Mouse (Mus musculus) fat pad, adult 2 months (tissue): ENCODE data around the gene Slc24a1.
"Not testable (repeated sequence)": the region's sequence is repeated elsewhere in the genome, so short reads cannot be mapped to it uniquely, and the experiment has no call there.

Source experiments
- DNase-seq: peaks from one replicate; pipeline ENCODE4 v3.0.0-alpha.2; 2011; ENCODE audit warnings: low read depth, low spot score; ENCODE audit errors: extremely low read depth

The Slc24a1 gene

DNA sequence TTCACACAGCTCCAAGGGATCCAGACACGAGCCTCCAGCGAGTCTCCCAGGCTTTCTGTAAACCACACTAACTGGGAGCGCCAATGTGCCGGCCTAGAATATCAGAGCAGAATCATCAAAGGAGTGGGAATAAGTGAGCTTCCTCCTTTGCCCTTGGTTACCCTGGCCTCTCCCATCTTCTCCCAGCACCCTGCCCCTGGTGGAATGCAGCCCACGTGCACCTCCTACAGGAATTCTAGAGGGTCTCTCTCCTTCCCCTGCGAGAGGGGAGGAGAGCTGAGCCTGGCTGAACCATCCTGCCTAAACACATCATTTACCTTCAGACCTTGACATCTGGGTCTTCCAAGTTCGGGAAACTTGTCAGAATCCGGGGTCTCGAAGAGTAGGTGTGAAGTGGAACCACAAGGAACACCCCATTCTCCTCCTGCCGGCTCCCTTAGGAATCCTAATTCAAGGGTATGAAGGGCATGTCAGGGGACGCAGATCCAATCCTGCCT lies at the start of gene Slc24a1:
Gene Slc24a1, minus strand, starts transcription at position 447 of the 497 bp plus-strand sequence.
- no peak for DNase-seq

DNA sequence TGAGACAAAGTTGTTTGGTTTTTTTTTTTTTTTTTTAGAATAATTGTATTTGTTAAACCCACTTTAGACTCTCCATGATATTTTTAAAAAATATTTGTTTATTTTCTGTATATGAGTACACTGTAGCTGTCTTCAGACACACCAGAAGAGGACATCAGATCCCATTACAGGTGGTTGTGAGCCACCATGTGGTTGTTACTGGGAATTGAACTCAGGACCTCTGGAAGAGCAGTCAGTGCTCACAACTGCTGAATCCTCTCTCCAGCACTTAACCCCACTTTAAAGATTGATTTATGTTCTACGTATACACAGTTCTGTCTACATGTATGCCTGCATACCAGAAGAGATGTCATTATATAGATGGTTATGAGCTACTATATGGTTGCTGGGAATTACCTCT lies 44.1 kb upstream of the Slc24a1 start:
- not testable (repeated sequence) for DNase-seq

DNA sequence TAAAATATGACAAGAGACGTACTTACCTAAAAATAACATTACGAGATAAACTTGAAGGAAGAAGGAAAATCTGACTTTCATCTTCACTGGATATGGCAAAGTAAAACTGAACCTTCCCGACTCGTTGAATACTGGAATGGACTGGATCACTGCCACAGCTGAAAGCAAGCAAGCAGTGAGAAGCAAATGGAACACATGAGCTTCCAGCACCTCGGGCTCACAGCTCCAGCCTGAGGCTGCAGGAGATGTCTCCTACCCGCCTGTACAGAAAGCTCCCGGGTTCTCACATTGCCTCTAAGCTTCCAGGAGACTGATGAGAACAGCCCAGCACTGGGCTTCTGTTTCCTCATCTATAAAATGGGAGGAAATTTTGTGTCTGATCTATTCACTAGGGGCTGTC lies 38.9 kb upstream of the Slc24a1 start:
- DNase-seq, result no peak

DNA sequence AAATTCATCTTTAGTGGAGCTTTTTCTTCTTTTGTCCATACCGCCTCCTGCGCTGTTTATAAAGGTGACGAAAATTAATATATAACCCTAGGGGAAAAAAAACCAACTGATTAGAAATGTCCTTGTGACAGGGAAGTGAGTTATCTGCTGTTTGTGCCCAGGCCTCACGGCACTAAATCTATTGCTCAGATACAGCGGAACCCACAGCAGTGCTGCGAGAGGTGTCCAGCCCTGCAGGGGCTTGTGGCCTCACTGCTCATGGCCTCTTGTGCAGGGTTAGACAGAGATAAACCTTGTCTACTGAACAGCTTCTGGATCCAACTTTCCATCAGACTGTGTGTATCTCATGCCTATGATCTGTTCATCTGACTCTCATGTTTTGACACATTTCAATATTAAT lies 37.0 kb upstream of the Slc24a1 start:
- no peak for DNase-seq

DNA sequence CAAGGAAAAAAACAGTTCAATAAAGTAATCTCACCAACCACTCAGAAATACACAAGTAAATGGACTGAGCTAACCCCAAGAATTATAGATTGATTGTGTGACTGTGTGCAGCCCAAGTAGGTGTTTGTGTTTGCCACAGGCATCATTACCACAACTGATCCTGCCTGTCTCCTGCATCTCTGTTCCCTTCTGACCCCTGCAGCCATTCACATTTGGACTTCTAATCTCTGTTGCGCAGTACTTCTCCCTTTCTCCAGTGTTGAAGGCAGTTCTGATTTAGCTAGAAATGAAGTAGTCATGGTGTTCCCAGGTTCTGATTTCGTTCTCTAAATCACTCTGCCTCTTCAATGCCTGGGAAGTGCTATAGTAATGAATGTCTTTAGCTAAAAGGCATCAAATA lies 36.2 kb upstream of the Slc24a1 start:
- no peak for DNase-seq

DNA sequence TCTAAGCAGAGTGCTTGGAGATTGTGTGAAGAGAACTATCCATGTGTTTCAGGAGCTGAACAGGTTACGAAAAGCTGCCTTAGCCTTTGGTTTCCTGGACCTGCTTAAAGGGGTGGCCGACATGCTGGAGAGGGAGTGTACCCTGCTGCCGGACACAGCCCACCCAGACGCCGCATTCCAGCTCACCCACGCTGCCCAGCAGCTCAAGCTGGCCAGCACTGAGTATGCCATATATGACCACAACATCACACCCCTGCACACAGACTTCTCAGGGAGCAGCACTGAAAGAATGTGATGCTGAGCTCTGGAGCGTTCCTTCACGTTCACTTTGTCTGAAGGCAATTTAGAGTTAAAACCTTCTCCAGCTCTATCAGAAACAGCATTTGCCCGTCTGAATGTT lies 34.4 kb upstream of the Slc24a1 start:
- DNase-seq, result no peak

DNA sequence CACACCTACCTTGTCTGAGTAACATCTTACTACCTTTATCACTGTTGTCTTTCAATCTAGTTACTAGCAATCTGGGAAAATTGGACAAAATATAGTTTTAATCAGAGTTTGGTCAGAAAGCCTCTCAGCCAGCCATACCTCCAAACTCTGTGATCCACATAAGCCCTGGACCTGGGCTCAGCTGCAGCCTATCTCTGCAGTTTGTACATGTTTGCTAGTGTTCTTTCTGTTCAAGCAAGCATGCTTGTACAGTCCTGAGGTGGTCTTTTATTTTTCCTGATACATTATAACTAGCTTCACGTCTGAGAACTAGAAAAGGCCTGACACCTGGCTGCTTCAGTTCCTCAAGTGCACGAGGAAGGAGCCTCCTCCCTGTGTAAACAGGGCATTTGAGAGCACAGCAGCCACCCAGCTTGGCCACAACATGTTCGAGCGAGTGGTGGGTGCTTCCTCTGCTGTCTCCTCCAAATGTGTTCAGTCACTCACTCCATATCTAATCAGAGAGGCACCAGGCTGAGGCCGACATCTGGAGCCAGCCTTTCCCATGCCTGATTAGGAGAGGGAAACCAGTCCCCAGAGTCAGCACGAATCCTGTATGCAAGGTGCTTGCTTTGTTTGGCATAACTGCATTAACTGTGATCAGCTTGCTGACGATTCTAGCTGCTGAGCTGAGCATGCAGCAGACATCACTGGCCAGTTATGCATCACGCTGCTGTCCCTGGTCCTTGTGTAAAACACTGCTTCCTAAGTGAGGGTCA lies 33.8 kb upstream of the Slc24a1 start:
- no peak for DNase-seq

DNA sequence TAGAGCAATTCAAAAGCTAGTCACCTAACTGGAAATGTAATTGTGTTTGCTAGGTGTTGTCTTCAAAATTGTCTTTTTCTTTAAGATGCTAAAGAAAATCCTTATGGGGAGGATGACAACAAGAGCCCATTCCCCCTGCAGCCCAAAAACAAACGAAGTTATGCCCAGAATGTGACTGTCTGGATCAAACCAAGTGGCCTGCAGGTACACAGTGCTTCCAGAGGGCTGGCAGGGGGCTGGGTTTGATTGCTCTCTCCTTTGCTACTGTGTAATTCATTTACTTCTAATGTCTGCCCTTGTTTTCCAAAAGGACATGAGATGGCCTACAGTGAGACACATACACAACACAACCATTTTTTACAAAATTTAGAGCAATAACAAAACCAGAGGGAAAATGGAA lies 30.5 kb upstream of the Slc24a1 start:
- DNase-seq, result no peak

DNA sequence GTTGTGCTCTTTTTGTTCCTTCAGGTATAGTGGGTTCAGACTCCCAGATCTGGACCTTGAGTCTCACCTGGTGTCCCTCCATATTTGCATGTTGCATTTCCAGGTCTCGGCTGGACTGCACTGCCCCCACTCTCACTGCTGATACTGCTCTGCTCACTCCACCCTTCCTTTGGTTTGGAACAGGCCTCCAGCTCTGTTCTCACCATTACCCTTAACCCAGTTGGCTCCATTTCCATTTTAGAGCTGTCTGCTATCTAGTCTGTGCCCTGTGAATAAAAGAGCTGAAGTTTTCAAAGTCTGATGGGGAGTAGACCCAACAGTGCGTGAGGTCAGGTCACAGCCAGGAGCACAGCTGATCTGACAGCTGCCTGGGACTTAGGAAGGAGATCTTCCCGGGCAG lies 29.1 kb upstream of the Slc24a1 start:
- DNase-seq, result no peak

DNA sequence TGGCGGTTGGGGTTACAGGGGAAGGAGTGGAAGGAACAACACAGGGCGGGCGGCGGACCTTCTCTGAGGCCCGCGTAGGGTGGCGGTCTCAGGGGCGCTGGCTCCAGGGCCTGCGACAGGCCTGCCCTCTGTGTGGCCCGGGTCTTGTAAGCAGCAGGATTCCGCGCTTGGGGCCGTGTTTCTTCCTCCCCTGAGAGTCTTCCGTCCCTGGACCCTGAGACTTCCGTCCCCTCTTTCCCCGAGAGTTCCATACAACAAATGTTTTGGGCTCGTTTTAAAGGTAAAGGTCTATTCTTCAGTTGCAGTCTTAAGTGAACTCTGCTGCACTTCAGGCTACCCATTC lies 9.5 kb upstream of the Slc24a1 start:
- DNase-seq, result no peak

DNA sequence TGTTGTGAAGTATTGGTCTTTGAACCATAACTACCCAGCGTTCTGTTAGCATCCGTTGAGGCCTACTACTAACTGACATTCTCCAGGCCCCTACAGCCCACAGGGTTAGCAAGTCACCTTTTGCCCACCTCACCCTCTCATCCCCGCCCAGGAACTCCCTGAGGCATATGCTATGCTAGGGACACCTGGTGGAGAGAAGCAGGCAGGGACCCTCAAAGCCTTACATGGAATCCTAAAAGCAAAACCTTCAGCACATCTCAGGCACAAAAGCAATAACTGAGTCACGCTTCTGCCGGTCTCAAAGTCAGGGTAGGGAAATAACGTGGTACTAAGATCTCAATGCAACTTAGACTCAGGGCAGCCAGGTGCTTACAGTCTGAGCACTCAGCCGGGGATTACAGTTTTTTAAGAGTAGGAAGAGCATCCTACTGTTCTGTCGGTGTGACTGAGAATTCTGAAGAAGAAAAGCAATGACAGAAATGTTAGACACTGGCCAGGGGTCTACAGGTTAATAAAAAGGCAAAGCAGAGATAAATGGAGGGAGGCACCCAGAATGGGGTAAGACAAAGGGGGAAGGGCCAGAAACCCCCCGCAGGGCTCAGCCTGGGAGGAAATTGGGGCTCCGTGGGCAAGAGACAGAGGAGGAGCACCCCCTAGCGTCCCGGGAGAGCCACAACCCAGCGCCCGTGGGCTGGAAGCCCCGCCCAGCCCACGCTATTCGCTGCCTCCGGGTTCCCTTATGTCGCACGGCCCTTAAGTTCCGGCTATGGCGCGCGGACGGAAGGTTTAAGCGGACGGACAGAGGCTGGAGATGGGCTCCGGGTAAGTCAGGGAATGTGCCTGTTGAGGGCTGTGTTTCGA lies 8.9 kb upstream of the Slc24a1 start, which contains the start of gene Ints14:
Gene Ints14, plus strand, starts transcription at position 789 of the 861 bp plus-strand sequence.
- peak; percentile 33 for DNase-seq

DNA sequence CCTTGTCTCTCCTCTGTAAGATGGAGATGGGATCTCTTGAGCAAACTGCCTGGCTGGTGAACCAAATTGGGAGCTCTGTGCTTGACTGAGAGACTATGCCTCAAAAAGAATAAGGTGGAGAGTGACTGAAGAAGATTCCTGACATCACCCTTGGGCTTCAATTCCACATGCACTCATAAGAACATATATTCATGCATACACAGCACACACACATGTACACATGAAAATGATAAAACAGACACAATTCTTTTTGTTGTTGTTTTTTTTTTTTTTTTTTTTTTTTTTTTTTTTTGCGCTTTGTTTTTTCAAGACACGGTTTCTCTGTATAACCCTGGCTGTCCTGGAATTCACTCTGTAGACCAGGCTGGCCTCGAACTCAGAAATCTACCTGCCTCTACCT lies 5.9 kb upstream of the Slc24a1 start:
- no peak for DNase-seq

DNA sequence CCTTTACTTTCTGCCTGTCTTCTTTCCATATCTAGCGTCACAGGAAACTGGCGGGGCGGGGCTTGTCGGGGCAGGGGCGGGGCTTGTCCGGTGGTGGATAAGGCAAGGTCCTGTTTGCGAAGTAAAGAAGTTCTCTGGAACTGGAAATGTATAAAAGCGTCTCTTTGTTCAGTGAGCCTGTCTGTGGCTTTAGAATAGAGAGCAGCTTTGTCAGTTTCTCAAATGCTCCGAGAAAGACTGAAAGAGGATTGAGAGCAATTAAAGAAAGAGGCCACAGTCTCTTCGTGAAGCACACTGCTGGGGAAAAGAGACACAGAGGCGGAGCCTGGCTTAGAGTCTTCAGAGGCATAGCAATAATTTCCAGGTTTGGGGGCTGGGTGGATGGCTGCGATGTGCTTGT lies 4.9 kb upstream of the Slc24a1 start:
- DNase-seq, result no peak

DNA sequence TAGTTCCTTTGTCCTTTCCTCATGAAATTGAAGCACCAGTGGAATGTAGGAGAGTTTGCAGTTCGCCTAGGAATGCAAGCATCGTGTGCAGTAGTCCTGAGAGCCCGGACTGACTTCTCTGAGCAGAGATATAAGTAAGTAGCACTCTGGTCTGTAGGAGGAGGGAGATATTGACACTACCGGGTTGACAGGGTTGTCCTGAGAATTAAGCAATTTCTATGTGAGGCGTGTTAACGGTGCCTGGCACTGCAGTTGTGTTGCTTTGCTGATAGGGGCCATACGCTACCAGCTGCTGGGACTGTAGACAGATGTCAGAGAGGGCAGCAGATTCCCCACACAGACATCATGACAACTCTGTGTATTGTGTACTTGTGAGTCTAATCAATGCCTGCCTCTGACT lies 1.8 kb upstream of the Slc24a1 start:
- DNase-seq, result no peak

DNA sequence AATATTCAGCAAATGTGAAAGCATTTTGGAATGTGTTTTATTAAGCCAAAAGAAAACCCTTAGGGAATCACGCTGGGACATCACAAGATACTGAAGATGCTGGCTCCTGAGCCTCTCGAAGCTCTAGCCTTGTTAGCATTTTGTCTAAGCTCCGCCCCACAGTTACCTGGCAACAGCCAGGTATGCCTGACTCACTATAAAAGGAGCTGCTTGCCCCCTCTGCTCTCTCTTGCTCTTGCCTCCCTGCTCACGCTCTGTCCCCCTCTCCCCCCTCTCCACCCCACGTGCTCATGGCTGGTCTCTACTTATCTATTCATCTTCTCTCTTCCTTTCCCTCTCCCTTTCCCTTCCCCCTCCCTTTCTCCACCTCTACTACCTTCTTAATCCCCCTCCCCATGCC lies 648 bp upstream of the Slc24a1 start:
- no peak for DNase-seq

DNA sequence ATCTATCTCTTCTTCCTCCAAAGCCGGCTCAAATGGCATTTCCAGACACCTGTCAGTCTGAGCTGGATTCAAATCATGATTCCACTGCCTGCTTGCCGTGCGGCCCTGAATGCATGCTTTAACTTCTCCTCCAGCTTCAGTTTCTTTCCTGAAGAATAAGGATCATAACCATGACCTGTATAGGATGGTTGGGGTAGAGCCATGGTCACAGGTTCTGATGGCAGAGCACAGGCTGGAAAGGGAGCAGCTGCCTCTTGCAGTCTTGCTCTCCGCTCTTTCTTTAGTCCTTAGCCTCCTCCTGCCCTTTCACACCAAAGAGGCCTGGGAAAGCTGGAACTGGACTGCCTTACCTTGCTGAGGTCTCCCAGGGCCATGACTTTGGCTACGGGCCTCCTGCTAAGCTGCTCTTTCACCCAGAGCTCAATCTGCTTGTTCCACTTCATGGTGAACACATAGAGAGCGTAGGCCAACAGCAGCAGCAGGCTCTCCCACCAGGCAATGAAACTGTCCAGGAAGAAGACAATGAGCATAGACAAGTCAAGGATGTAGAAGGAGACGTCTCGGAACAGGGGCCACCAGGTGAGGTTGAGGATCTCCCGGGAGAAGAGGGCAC lies 3.8 kb downstream of the Slc24a1 start:
- no peak for DNase-seq

DNA sequence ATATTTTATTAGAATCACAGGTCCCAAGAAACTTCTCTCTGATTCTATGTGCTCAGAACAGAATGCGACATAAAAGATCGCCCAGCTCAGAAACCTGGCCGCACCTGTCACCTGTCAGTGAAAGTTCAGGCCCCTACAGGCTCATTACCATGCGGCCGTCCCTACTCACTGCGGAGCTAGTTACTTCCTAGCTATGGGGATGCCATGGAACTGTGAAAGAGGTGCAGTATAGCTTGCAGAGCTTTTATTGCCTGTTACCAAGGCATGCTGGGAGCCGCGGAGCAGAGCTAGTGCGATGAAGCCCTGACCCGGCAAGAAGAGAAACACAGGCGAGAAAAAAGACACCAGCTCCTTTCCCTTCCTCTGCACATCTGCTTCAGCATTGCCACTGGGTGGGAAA lies 7.4 kb downstream of the Slc24a1 start:
- DNase-seq, result no peak

DNA sequence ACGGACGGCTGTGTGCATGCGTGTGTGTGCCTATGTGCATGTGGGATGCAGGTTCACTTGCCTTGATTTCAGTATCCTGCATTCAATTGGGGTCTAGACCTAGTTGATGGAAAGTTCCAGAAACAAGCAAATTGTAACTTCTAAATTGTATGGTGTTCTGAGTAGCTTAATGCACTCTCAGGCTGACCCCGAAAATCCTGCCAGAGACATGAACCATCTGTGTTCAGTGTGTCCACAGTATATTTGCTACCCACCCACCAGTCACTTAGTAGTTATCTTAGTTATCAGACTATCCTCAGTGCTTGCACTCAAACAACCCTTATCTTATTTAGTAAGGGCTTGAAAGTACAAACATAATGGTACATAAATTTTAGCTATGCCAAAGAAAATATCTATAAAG lies 9.8 kb downstream of the Slc24a1 start:
- DNase-seq, result no peak

DNA sequence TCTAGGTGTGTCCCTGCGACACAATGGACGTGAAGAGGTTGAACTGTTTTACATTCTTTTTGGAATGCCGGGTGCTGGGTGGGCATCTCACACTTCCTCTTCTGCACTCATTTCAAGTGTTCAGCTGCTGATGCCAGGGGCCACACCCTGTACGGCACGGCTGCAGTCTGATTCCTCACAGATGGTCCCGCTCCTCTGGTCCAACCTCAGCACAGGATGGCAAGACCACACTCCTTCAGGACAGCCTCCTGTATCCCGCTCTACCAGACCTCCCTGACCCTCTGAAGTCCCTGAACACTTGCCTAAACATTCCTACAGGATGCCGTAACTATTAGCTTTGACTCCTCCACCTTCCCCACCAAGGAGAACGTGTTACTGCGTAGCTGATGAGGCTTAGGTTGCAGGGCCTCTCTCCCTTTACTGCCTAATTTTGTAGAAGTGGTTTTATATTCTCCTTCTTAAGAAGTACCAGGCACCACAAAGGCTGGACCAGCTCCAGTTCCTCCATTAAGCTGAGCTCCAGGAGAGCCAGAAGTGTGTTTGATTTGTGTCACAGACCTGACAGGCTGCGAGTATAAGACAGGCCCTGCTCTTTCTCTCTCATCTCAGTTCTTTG lies 10.6 kb downstream of the Slc24a1 start:
- no peak for DNase-seq

DNA sequence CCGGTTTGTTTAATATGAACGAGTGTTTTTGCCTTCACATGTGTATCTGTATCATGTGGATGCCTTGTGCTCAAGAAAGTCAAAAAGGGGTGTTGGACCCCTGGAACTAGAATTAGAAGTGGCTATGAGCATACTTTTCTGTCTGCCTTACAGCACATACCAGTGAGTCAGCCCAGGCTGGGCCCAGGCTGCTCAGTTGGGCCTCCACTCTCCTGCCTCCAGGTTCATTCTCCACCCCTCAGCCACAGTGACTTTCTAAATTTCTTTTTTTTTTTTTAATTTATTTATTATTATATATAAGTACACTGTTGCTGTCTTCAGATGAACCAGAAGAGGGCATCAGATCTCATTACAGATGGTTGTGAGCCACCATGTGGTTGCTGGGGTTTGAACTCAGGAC lies 11.6 kb downstream of the Slc24a1 start:
- DNase-seq, result no peak

DNA sequence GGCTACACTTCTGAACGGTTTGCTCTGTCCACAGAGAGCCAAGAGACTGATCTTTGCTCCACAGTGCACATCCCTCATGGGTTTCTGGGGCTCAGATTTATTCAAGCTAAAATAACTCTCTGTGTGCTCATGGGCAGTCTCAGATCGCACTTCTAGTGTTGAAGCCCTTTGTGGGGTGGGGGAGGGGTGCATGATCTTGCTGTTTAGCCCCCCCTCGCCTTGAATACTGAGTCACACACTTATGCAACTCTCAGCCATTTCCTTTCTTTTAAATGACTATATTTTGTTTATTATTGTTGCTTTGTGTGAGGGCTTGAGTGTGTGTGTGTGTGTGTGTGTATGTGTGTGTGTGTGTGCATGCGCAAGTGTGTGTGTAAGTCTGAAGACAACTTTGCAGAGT lies 12.1 kb downstream of the Slc24a1 start:
- DNase-seq, result no peak
